Mouse (Mus musculus): Measurements from ENCODE around the gene Gdpd1.
"Not testable (repeated sequence)": the region's sequence is repeated elsewhere in the genome, so short reads cannot be mapped to it uniquely, and the experiment has no call there.

Gdpd1 gene

GRCm38 (mm10) chr11:87073866-87074440 is at the start of gene Gdpd1:
TSS of gene Gdpd1 (minus strand) at chr11:87074062.
- DNase-seq, result peak; percentile 81

- DNase-seq, result no peak
These were observed 48.0 kb upstream of the Gdpd1 start for GRCm38 (mm10) chr11:87121864-87122263.

GRCm38 (mm10) chr11:87110172-87110909 is 36.5 kb upstream of the Gdpd1 start:
- DNase-seq, result no peak

GRCm38 (mm10) chr11:87109519-87110171 is 35.8 kb upstream of the Gdpd1 start:
- no peak for DNase-seq

- peak; percentile 97 for DNase-seq
These were observed 35.1 kb upstream of the Gdpd1 start, which contains the start of gene Ska2 for GRCm38 (mm10) chr11:87108755-87109518. TSS of gene Ska2 (plus strand) at chr11:87109234.

GRCm38 (mm10) chr11:87108409-87108754 is 34.5 kb upstream of the Gdpd1 start, which contains the start of gene Prr11:
TSS of gene Prr11 (minus strand) at chr11:87108708.
- DNase-seq, result no peak

- no peak for DNase-seq
These were observed 13.3 kb upstream of the Gdpd1 start for GRCm38 (mm10) chr11:87087142-87087541.

GRCm38 (mm10) chr11:87086290-87086984 is 12.6 kb upstream of the Gdpd1 start, which contains the start of gene Smg8:
TSS of gene Smg8 (minus strand) at chr11:87086774.
- peak; percentile 81 for DNase-seq

GRCm38 (mm10) chr11:87085461-87085860 is 11.6 kb upstream of the Gdpd1 start:
- DNase-seq, result no peak

GRCm38 (mm10) chr11:87083712-87084111 is 9.8 kb upstream of the Gdpd1 start:
- no peak for DNase-seq

GRCm38 (mm10) chr11:87073343-87073865 is 458 bp downstream of the Gdpd1 start:
- peak; percentile 67 for DNase-seq

GRCm38 (mm10) chr11:87062087-87062486 is 11.8 kb downstream of the Gdpd1 start:
- no peak for DNase-seq

- DNase-seq, result no peak
These were observed 13.5 kb downstream of the Gdpd1 start for GRCm38 (mm10) chr11:87060410-87060809.

- no peak for DNase-seq
These were observed 17.6 kb downstream of the Gdpd1 start for GRCm38 (mm10) chr11:87056286-87056685.

GRCm38 (mm10) chr11:87048900-87049299 is 25.0 kb downstream of the Gdpd1 start:
- not testable (repeated sequence) for DNase-seq

GRCm38 (mm10) chr11:87046968-87047367 is 26.9 kb downstream of the Gdpd1 start:
- DNase-seq, result no peak

- no peak for DNase-seq
These were observed 30.8 kb downstream of the Gdpd1 start for GRCm38 (mm10) chr11:87043052-87043451.

GRCm38 (mm10) chr11:87039307-87039963 is 34.4 kb downstream of the Gdpd1 start:
- no peak for DNase-seq

- DNase-seq, result no peak
These were observed 37.7 kb downstream of the Gdpd1 start for GRCm38 (mm10) chr11:87036180-87036579.

GRCm38 (mm10) chr11:87028212-87028611 is 45.6 kb downstream of the Gdpd1 start:
- no peak for DNase-seq

- DNase-seq, result no peak
These were observed 47.6 kb downstream of the Gdpd1 start for GRCm38 (mm10) chr11:87026096-87026875.
